Mouse (Mus musculus) hindbrain, postnatal 0 days (tissue): ENCODE measurements around the gene Xrcc4. TPM values are rescaled to one million over a fixed set of nuclear protein-coding genes. Genes with fewer than 3 reads are reported as not detected.
"Not testable (repeated sequence)": the region's sequence is repeated elsewhere in the genome, so short reads cannot be mapped to it uniquely, and the experiment has no call there.

ENCODE experiments used
- ATAC-seq: fragments of 200-750 bp; cut with Nextera tagmentation; 2 replicates; pipeline ENCODE4 v1.8.0; 2017; ENCODE audit warnings: mild to moderate bottlenecking, moderate TSS enrichment, moderate library complexity
- DNase-seq: peaks from one replicate; pipeline ENCODE4 v3.0.0-alpha.2; 2015; ENCODE audit warnings: low spot score
- H3K27ac ChIP-seq: fragments of 300-500 bp; sonication (generic); 2 replicates; pipeline ENCODE4 v1.5.1; 2014; ENCODE audit warnings: mild to moderate bottlenecking
- H3K27me3 ChIP-seq: fragments of 300-500 bp; sonication (generic); 2 replicates; pipeline ENCODE4 v1.6.1; 2014; ENCODE audit warnings: low read length, mixed read lengths; ENCODE audit not compliant: insufficient read depth
- H3K36me3 ChIP-seq: fragments of 300-500 bp; sonication (generic); 2 replicates; pipeline ENCODE4 v1.6.1; 2014; ENCODE audit warnings: low read length, mixed read lengths; ENCODE audit not compliant: insufficient read depth
- H3K4me1 ChIP-seq: fragments of 300-500 bp; sonication (generic); 2 replicates; pipeline ENCODE4 v1.6.1; 2014; ENCODE audit warnings: antibody characterized with exemption, low read length, mixed read lengths; ENCODE audit not compliant: insufficient read depth
- H3K4me2 ChIP-seq: fragments of 300-500 bp; sonication (generic); 2 replicates; pipeline ENCODE4 v1.6.1; 2014; ENCODE audit warnings: low read depth, mild to moderate bottlenecking, low read length, moderate library complexity, mixed read lengths
- H3K4me3 ChIP-seq: fragments of 300-500 bp; sonication (generic); 2 replicates; pipeline ENCODE4 v1.5.1; 2014; ENCODE audit warnings: low read length
- H3K9ac ChIP-seq: fragments of 300-500 bp; sonication (generic); replicated peaks from 2 replicates; pipeline ENCODE4 v1.6.1; 2014; ENCODE audit warnings: mild to moderate bottlenecking, low read length, moderate library complexity, mixed read lengths
- H3K9me3 ChIP-seq: fragments of 300-500 bp; sonication (generic); 2 replicates; pipeline ENCODE4 v1.6.1; 2016; ENCODE audit warnings: low read length, mixed read lengths
- CTCF ChIP-seq: IDR thresholded peaks from 2 replicates; pipeline ENCODE4 v1.5.1; 2016; ENCODE audit warnings: antibody characterized with exemption, control low read depth, low read depth
- WGBS: fragments of 180-500 bp; shearing (Covaris S2); extraction: QIAGEN DNeasy Blood & Tissue Kit; methylation state at CpG from one replicate; pipeline ENCODE4 v1.1.7; 2014; 5-methylcytosine and 5-hydroxymethylcytosine counted together
- polyA plus RNA-seq: library from polyadenylated mRNA; unstranded; fragments of >200 nt; fragmentation: Nextera tagmentation; extraction: Ambion mirVana; gene quantifications from 2 replicates; pipeline ENCODE4 v1.2.1, GENCODE M21; 2015
- total RNA-seq: library from RNA; depleted of rRNA; stranded (reverse); fragments of >200 nt; gene quantifications from 2 replicates; pipeline ENCODE4 v1.2.3, GENCODE M21; 2014; rRNA removed

Xrcc4 gene
- 6.4 and 8.1 TPM in 2 replicates for total RNA-seq
- 17.4 and 20.2 TPM in 2 replicates for polyA plus RNA-seq

DNA sequence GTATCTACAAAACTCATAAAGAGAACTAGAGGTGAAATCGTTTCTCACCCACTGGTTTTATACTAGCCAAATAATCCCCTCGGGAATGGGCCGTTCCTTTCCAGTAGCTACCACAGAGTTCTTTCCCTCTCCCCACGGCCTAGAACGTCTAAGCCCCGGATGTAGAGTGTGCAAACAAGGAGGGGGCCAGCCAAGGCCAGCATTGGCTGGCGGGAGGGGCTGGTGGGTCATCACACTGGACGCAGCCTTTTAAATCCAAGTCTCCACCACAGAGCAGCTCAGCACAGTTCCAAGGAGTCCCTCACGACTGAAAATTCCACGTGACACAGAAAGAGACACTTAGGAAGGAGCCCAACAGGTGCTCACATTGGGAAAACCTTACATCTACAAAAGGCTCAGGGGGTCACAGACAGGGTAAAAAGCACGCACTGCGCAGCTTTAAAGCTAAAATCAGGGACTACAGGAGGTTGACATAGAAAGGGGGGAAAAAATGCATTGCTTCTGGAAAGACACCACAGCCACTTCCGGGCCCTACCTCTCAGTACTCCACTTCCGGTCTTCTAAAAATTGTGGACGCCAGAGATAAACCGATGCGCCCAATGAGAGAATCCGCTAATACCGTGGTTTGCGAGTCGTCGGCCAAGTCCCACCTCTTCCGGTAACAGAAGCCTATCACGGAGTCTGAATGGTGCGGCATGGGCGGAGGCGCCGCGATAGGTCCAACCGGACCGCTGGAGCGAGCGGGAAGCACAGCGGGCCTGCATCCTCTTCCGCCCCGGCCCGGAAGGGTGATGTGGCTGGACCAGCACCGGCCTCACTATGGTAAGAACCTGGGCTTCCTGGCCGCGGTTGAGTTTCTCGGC, at the start of gene Xrcc4, which contains the start of gene Tmem167:
Gene Xrcc4, minus strand, starts transcription at position 647 of the 863 bp plus-strand sequence.
Gene Tmem167, plus strand, starts transcription at position 162 of the 863 bp plus-strand sequence.
- peak; percentile 99 for DNase-seq
- peak; percentile 100 for ATAC-seq
- Histone ChIP-seq H3K4me3 (peak within 1 kb of the TSS; percentile 97), H3K27me3 (no peaks in the 10 kb centered on the region), H3K36me3 (no peaks in the 10 kb centered on the region), H3K4me1 (no peaks in the 10 kb centered on the region), H3K9me3 (no peaks in the 10 kb centered on the region), H3K27ac (peak within 1 kb of the TSS; percentile 93), H3K9ac (peak within 1 kb of the TSS; percentile 92), H3K4me2 (peak within 1 kb of the TSS; percentile 90)
- WGBS: 3% methylated on average over 41 of the region's 41 CpGs
- no peak for TF ChIP-seq CTCF

- Histone ChIP-seq H3K4me1 (peaks cover 9% of the 10 kb centered on the region; the same call in 1 of the 2 replicates), H3K4me2 (0 out of 2 replicates have a peak overlapping the region, but pooled peaks have one; percentile 3), H3K27ac (peak overlapping the region; percentile 71), H3K9me3 (no peaks in the 10 kb centered on the region), H3K4me3 (no peak overlapping the region), H3K9ac (no peak overlapping the region), H3K36me3 (no peaks in the 10 kb centered on the region), H3K27me3 (no peaks in the 10 kb centered on the region)
- peak; percentile 86 for DNase-seq
- no peak for TF ChIP-seq CTCF
- 25% methylated on average over 3 of the region's 3 CpGs for WGBS
- peak; percentile 95 for ATAC-seq
These were observed 46.9 kb upstream of the Xrcc4 start for GRCm38 (mm10) chr13:90136156-90136910.

GRCm38 (mm10) chr13:90111681-90112080, 22.3 kb upstream of the Xrcc4 start:
- no peaks in the 10 kb centered on the region for H3K27me3 ChIP-seq
- H3K9me3 ChIP-seq: no peaks in the 10 kb centered on the region
- DNase-seq (no peak), ATAC-seq (no peak)
- H3K4me3 ChIP-seq: no peak overlapping the region
- H3K27ac ChIP-seq: no peak overlapping the region
- no peak overlapping the region for H3K9ac ChIP-seq
- TF ChIP-seq CTCF: no peak
- H3K4me1 ChIP-seq: no peaks in the 10 kb centered on the region
- no peaks in the 10 kb centered on the region for H3K36me3 ChIP-seq
- 75% methylated on average over 1 of the region's 1 CpGs for WGBS
- H3K4me2 ChIP-seq: no peak overlapping the region

DNA sequence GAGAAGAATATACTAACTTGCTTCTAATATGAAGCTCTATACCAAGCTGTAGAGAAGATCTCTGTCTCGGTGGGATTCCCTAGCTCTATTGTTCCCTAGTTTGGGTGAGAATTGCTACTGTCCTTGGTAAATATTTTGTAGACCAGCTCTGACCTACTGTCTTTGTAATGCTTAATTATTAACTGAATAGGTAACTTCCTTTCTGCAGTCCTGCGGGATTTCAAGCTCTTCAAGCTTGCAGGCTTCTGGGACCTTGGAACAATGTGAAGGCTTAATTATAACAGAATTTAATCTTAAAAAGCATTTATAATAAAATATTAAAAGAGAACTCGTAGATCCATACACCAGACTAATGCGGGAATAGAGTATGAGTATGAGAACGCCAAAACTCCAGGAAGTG, 19.3 kb upstream of the Xrcc4 start:
- not testable (repeated sequence) for H3K36me3 ChIP-seq, H3K4me1 ChIP-seq, ATAC-seq, H3K9me3 ChIP-seq, H3K27ac ChIP-seq, H3K4me2 ChIP-seq, H3K4me3 ChIP-seq, DNase-seq, H3K27me3 ChIP-seq, H3K9ac ChIP-seq
- WGBS: 91% methylated on average over 5 of the region's 5 CpGs

DNA sequence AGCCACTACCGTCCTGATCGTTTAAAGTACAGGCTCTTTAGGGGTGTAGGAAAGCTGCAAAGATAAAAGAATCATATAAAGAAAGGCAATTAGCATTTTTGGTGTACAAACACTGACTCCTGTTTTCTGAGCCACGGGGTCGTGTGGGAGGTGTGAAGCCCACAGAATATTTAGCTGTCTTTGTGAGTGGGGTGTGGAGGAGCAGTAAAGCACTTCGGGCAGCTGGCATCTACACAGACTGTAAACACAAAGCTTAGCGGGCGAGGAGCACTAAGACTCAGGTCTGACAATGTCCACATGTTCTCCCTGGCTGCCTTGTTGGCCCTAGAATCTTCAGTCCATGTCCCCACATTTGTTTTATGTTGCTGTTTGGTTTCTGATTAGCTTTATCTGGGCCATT, 16.7 kb upstream of the Xrcc4 start:
- no peaks in the 10 kb centered on the region for H3K4me1 ChIP-seq
- DNase-seq (no peak), ATAC-seq (no peak)
- H3K36me3 ChIP-seq: peaks cover 9% of the 10 kb centered on the region; the same call in 1 of the 2 replicates
- no peak for TF ChIP-seq CTCF
- H3K4me2 ChIP-seq: no peak overlapping the region
- no peaks in the 10 kb centered on the region for H3K27me3 ChIP-seq
- H3K27ac ChIP-seq: no peak overlapping the region
- no peak overlapping the region for H3K4me3 ChIP-seq
- no peaks in the 10 kb centered on the region for H3K9me3 ChIP-seq
- 97% methylated on average over 7 of the region's 7 CpGs for WGBS
- H3K9ac ChIP-seq: no peak overlapping the region

DNA sequence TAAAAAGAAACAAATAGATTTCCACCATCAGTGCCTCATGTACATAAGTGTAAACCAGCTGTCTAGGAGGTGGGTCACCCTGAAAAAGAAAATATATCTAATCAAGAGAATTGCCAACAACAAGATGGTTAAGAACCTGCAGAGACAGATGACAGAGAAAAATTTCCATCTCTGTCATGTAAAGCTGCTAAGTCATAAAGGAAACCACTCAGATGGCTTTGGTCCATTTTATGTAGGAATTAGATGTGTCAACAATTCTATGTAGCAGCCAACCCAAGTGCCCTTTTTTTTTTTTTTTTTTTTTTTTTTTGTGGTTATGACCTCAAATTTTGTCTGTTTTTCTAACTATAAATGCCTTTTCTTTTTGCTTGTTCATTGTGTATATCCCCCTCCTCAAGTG, 12.1 kb upstream of the Xrcc4 start:
- Histone ChIP-seq H3K9ac (no peak overlapping the region), H3K4me3 (no peak overlapping the region), H3K27me3 (no peaks in the 10 kb centered on the region), H3K36me3 (peaks cover 9% of the 10 kb centered on the region; the same call in 1 of the 2 replicates), H3K4me2 (no peak overlapping the region), H3K9me3 (no peaks in the 10 kb centered on the region), H3K27ac (no peak overlapping the region), H3K4me1 (no peaks in the 10 kb centered on the region)
- ATAC-seq (no peak), DNase-seq (no peak)
- TF ChIP-seq CTCF: no peak
